Mouse (Mus musculus): Measurements from ENCODE around the gene Trim34b. TPM values are rescaled to one million over a fixed set of nuclear protein-coding genes. Genes with fewer than 3 reads are reported as not detected.

Trim34b gene
- polyA plus RNA-seq, 1 experiment from 2014 or later = not detected

DNA sequence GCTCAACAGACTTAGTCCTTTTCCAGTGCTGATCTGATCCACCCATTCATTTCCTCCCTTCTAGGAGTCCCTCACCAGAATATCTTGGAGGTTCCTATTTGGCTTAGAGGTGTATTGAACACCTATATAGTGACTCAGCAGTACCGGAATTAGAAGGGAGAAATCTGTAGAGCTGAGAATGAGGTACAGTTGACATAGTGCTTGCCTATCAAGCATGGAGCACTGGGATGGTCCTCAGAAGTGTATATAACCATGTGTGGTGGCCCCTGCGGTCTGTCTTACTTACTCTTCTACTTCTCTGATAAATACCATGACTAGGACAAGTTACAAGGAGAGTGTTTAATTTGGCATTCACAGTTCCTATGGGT lies 24.3 kb downstream of the Trim34b start:
- WGBS = 76% methylated on average over 2 of the region's 2 CpGs
- Histone ChIP-seq H3K4me3 (replicated peaks) (no peak overlapping the region), H3K27ac (no peak overlapping the region), H3K9me3 (no peaks in the 10 kb centered on the region), H3K4me2 (0 out of 2 replicates have a peak overlapping the region, but pooled peaks have one; percentile 46), H3K4me1 (no peaks in the 10 kb centered on the region), H3K27me3 (no peaks in the 10 kb centered on the region), H3K9ac (no peak overlapping the region), H3K36me3 (replicated peaks) (no peaks in the 10 kb centered on the region)
- no peak for ATAC-seq (ENCODE audit: low FRiP score)

DNA sequence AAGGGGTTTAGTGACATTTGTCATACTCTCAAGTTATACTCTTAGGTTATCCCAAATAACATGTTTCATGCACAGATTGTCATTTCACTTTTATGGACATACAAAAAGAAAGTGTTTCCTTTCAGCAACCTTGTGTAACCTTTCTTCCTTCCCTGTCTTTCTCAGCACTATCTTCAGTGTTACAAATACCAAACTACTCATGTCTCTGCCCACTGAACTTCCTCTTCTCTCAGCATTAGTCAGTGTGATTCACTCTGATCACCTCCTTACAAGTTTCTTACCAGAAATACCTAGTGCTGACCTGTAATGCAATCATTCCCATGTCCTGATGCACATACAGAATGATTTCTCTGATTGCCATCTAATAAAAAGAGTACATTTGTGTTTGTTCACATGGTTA lies 37.1 kb downstream of the Trim34b start:
- Histone ChIP-seq H3K36me3 (replicated peaks) (no peaks in the 10 kb centered on the region), H3K4me3 (replicated peaks) (no peak overlapping the region), H3K27ac (no peak overlapping the region), H3K9me3 (no peaks in the 10 kb centered on the region), H3K27me3 (no peaks in the 10 kb centered on the region), H3K9ac (no peak overlapping the region), H3K4me1 (no peaks in the 10 kb centered on the region), H3K4me2 (no peak overlapping the region)
- ATAC-seq (ENCODE audit: low FRiP score) = no peak

DNA sequence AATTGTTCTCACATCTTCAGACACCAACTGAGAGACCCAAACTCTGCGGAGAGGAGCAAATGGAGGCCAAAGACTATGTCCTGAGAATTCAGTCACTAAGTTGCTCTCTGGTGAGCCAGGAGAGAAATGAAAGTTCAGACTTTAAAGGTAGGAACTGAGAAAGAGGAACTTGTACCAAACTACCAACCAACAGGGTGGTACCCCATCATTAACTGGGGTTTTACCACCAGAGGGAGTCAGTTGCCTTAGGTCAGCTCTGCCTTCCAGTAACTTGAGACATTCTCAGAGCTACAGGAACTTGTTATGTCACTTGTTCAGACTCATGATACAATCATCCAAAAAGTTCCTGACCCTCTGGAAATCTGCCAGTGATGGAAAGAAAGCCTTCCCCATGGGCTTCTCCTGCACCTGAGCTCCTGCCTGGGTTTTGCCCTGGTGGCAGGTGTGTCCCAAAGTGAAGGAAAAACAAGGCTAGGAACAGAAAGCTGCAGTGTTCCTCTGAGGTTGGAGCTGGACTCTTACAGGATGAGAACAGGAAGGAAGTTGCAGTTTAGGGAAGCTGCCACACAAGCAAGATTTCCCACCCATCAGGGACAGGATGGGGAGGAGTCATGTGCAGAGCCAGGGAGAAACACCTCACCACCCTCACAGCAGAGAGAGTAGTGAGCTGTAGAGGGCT lies 40.6 kb downstream of the Trim34b start, which contains the start of gene Trim30b:
Gene Trim30b (minus strand): TSS at position 149 of the 679 bp plus-strand sequence.
- H3K4me3 ChIP-seq (replicated peaks) = no peak within 1 kb of the TSS
- ATAC-seq (ENCODE audit: low FRiP score) = no peak
- no peaks in the 10 kb centered on the region for H3K9me3 ChIP-seq
- WGBS = 85% methylated on average over 1 of the region's 1 CpGs
- no peaks in the 10 kb centered on the region for H3K4me1 ChIP-seq
- H3K27me3 ChIP-seq = no peaks in the 10 kb centered on the region
- H3K36me3 ChIP-seq (replicated peaks) = no peaks in the 10 kb centered on the region
- H3K4me2 ChIP-seq = no peak within 1 kb of the TSS
- no peak within 1 kb of the TSS for H3K9ac ChIP-seq
- H3K27ac ChIP-seq = no peak within 1 kb of the TSS

Other genes starting within 250 kb of the Trim34b start
- gene Olfr645, start 244.0 kb upstream of the Trim34b start, polyA plus RNA-seq (2016; fragmentation: Nextera tagmentation; extraction: Ambion mirVana) = not detected in 2 replicates
- gene Olfr646, start 224.6 kb upstream of the Trim34b start, polyA plus RNA-seq (2016; fragmentation: Nextera tagmentation; extraction: Ambion mirVana) = not detected in 2 replicates
- not detected in 2 replicates for gene Ubqln5, start 199.6 kb upstream of the Trim34b start, polyA plus RNA-seq (2016; fragmentation: Nextera tagmentation; extraction: Ambion mirVana)
- not detected in 2 replicates for gene Olfr643, start 192.1 kb upstream of the Trim34b start, polyA plus RNA-seq (2016; fragmentation: Nextera tagmentation; extraction: Ambion mirVana)
- not detected in 2 replicates for gene Ubqln3, start 186.2 kb upstream of the Trim34b start, polyA plus RNA-seq (2016; fragmentation: Nextera tagmentation; extraction: Ambion mirVana)
- not detected in 2 replicates for gene Ubqlnl, start 178.9 kb upstream of the Trim34b start, polyA plus RNA-seq (2016; fragmentation: Nextera tagmentation; extraction: Ambion mirVana)
- gene Olfm5, start 164.6 kb upstream of the Trim34b start, polyA plus RNA-seq (2016; fragmentation: Nextera tagmentation; extraction: Ambion mirVana) = not detected in 2 replicates
- 0.41 and 0.51 TPM in 2 replicates for gene Olfr648, start 146.1 kb upstream of the Trim34b start, polyA plus RNA-seq (2016; fragmentation: Nextera tagmentation; extraction: Ambion mirVana)
- gene Olfr649, start 133.5 kb upstream of the Trim34b start, polyA plus RNA-seq (2016; fragmentation: Nextera tagmentation; extraction: Ambion mirVana) = not detected in 2 replicates
- gene Trim6, start 110.7 kb upstream of the Trim34b start, polyA plus RNA-seq (2016; fragmentation: Nextera tagmentation; extraction: Ambion mirVana) = 0.62 and 1.1 TPM in 2 replicates
- gene Trim34a, start 85.0 kb upstream of the Trim34b start, polyA plus RNA-seq (2016; fragmentation: Nextera tagmentation; extraction: Ambion mirVana) = 0.53 and 1.1 TPM in 2 replicates
- 0.05 TPM in 1 of 2 replicates, not detected in the other for gene Trim5, start 41.4 kb upstream of the Trim34b start, polyA plus RNA-seq (2016; fragmentation: Nextera tagmentation; extraction: Ambion mirVana)
- 1.4 and 1.9 TPM in 2 replicates for gene Trim12a, start 14.0 kb upstream of the Trim34b start, polyA plus RNA-seq (2016; fragmentation: Nextera tagmentation; extraction: Ambion mirVana)
- 0.55 and 0.83 TPM in 2 replicates for gene Trim12c, start 23.9 kb downstream of the Trim34b start, polyA plus RNA-seq (2016; fragmentation: Nextera tagmentation; extraction: Ambion mirVana)
- gene Trim30b, start 40.4 kb downstream of the Trim34b start, polyA plus RNA-seq (2016; fragmentation: Nextera tagmentation; extraction: Ambion mirVana) = not detected in 2 replicates
- gene Trim30c, start 71.4 kb downstream of the Trim34b start, polyA plus RNA-seq (2016; fragmentation: Nextera tagmentation; extraction: Ambion mirVana) = not detected in 2 replicates
- gene Trim30a, start 135.7 kb downstream of the Trim34b start, polyA plus RNA-seq (2016; fragmentation: Nextera tagmentation; extraction: Ambion mirVana) = 0.40 and 0.52 TPM in 2 replicates
- gene Trim30d, start 178.4 kb downstream of the Trim34b start, polyA plus RNA-seq (2016; fragmentation: Nextera tagmentation; extraction: Ambion mirVana) = 0.05 and 0.29 TPM in 2 replicates
- gene Olfr651, start 220.7 kb downstream of the Trim34b start, polyA plus RNA-seq (2016; fragmentation: Nextera tagmentation; extraction: Ambion mirVana) = not detected in 2 replicates
- gene Olfr652, start 231.4 kb downstream of the Trim34b start, polyA plus RNA-seq (2016; fragmentation: Nextera tagmentation; extraction: Ambion mirVana) = not detected in 2 replicates
- gene Olfr653, start 247.8 kb downstream of the Trim34b start, polyA plus RNA-seq (2016; fragmentation: Nextera tagmentation; extraction: Ambion mirVana) = not detected in 2 replicates

Measured in forebrain, embryonic 12.5 days (tissue).